ENCODE assay signal across 22 mouse cellular contexts in genomic region chr11:105964691-105965090, GRCm38 (mm10). TPM values are rescaled to one million over a fixed set of nuclear protein-coding genes. Genes with fewer than 3 reads are reported as not detected.
A peak's percentile ranks its signal among the peaks of the same experiment; 100 is the strongest.
DNase-seq lines count a peak whose midpoint lies in the region; TF ChIP-seq lines count a peak whose summit lies in the region.
"Had no signal": no experiment of that assay in that cellular context is flagged by ENCODE, and none has a peak within 500 bp of the region (broad histone marks: within the 10 kb centered on the region; RNA-seq: fewer than 3 reads in every experiment).

No protein-coding gene starts in this region.

- H3K4me1 ChIP-seq in cerebellum, adult 2 months (ENCODE audit: control insufficient read depth, insufficient read depth, low read length): peaks cover 2% of the 10 kb centered on the region; the same call in 1 of the 2 replicates
- no peaks in the 10 kb centered on the region for H3K4me1 ChIP-seq in liver, adult 2 months (ENCODE audit: control insufficient read depth, insufficient read depth, low read length)

- H3K27me3 ChIP-seq in cerebellum, adult 2 months (ENCODE audit: control insufficient read depth, insufficient read depth, low read length): no peaks in the 10 kb centered on the region
- H3K27me3 ChIP-seq in liver, adult 2 months (ENCODE audit: control insufficient read depth, insufficient read depth, low read length): peaks cover 8% of the 10 kb centered on the region

- H3K79me2 ChIP-seq in liver, adult 2 months (ENCODE audit: control insufficient read depth, insufficient read depth, low read length): no peaks in the 10 kb centered on the region

- intact Hi-C loops in gastrocnemius, postnatal 14 days (cut with DNase I; ENCODE audit: low total_unique reads): no loop called here

- no peak overlapping the region for H3K27ac ChIP-seq in cerebellum, adult 2 months (ENCODE audit: insufficient read depth, low read length)
- H3K27ac ChIP-seq in liver, adult 2 months (replicated peaks; ENCODE audit: insufficient read depth, low read depth, low read length): no peak overlapping the region
- H3K27ac ChIP-seq: embryonic facial prominence, embryonic 15.5 days; lung, embryonic 15.5 days; neural tube, embryonic 13.5 days had no signal

- 69% methylated on average over 5 of the region's 5 CpGs for WGBS in cerebellum, adult 2 months
- 79% methylated on average over 5 of the region's 5 CpGs for WGBS in liver, adult 2 months

- H3K4me3 ChIP-seq in cerebellum, adult 2 months (replicated peaks; ENCODE audit: insufficient read depth, low read depth, low read length): no peak overlapping the region
- H3K4me3 ChIP-seq in liver, adult 2 months (ENCODE audit: insufficient read depth, low read depth, low read length): no peak overlapping the region
- H3K4me3 ChIP-seq: embryonic facial prominence, embryonic 15.5 days; lung, embryonic 15.5 days; neural tube, embryonic 13.5 days had no signal

- no peak for TF ChIP-seq POLR2A in cerebellum, adult 2 months (IDR thresholded peaks at IDR 0.05; ENCODE audit: borderline replicate concordance, insufficient read depth, low read length)
- TF ChIP-seq POLR2A in liver, adult 2 months (IDR thresholded peaks at IDR 0.05; ENCODE audit: extremely low read depth, insufficient read depth, low read length): no peak
- TF ChIP-seq POLR2A in brain, embryonic 14.5 days (IDR thresholded peaks at IDR 0.05; ENCODE audit: borderline replicate concordance, extremely low read depth, insufficient read depth, insufficient read length, poor library complexity, severe bottlenecking): no peak

- no peak for DNase-seq in cerebellum, adult 2 months
- DNase-seq in cerebellum, postnatal 25 days: no peak
- no peak for DNase-seq in liver, adult 2 months (ENCODE audit: extremely low read depth, low read depth, low spot score)
- no peak for DNase-seq in liver
- peak; percentile 24 for DNase-seq in 416B (ENCODE audit: low read depth)
- DNase-seq in brain, embryonic 14.5 days (ENCODE audit: low read depth): no peak
- no peak for DNase-seq in gastrocnemius, postnatal 14 days
- no peak for DNase-seq in kidney, adult 18-20 months
- DNase-seq: adrenal gland, postnatal 25 days; kidney, adult 11 months; retina, postnatal 1 day; thymus, adult 18-20 months had no signal

- TF ChIP-seq CTCF in cerebellum, adult 2 months (IDR thresholded peaks at IDR 0.05; ENCODE audit: borderline replicate concordance, insufficient read depth, low read depth, low read length): peak; percentile 27; the same call in 1 of the 2 replicates
- peak; percentile 34 for TF ChIP-seq CTCF in liver, adult 2 months (IDR thresholded peaks at IDR 0.05; ENCODE audit: low read depth, low read length)
- TF ChIP-seq CTCF in brain, embryonic 14.5 days (IDR thresholded peaks at IDR 0.05; ENCODE audit: borderline replicate concordance, extremely low read depth, insufficient read depth, insufficient read length): peak; percentile 21; the same call in 1 of the 2 replicates

- H3K36me3 ChIP-seq in liver, adult 2 months (ENCODE audit: control insufficient read depth, insufficient read depth, low read length): no peaks in the 10 kb centered on the region
- H3K36me3 ChIP-seq: embryonic facial prominence, embryonic 15.5 days; lung, embryonic 15.5 days; neural tube, embryonic 13.5 days had no signal

- no peak overlapping the region for H3K9ac ChIP-seq in liver, adult 2 months (ENCODE audit: low read depth, low read length)
- H3K9ac ChIP-seq: embryonic facial prominence, embryonic 15.5 days; lung, embryonic 15.5 days; neural tube, embryonic 13.5 days had no signal

RNA-seq across cellular contexts. Expression of gene Ace, which starts 3.1 kb away (rescaled TPM):
- 13.6 and 19.7 TPM in 2 replicates for polyA plus RNA-seq in cerebellum, adult 2 months (2012; rRNA removed)
- 0.28 and 0.74 TPM in 2 replicates for total RNA-seq in liver, adult 2 months (2014; rRNA removed)
- polyA plus RNA-seq in liver, adult 2 months (2012; rRNA removed): 0.42 and 0.60 TPM in 2 replicates
- 4.9 and 8.9 TPM in 2 replicates for polyA plus RNA-seq in brain, embryonic 14.5 days (2012; rRNA removed)
- total RNA-seq in gastrocnemius, postnatal 14 days (2021): 10 to 100 TPM; 46.2 to 48.3 TPM

RNA-seq across cellular contexts. Expression of gene Cyb561, which starts 11.6 kb away (rescaled TPM):
- 35.5 and 37.0 TPM in 2 replicates for polyA plus RNA-seq in cerebellum, adult 2 months (2012; rRNA removed)
- total RNA-seq in liver, adult 2 months (2014; rRNA removed): 3.2 and 3.4 TPM in 2 replicates
- polyA plus RNA-seq in liver, adult 2 months (2012; rRNA removed): 2.4 and 3.7 TPM in 2 replicates
- polyA plus RNA-seq in brain, embryonic 14.5 days (2012; rRNA removed): 33.0 and 36.9 TPM in 2 replicates
- 1 to 10 TPM; 6.4 to 8.2 TPM for total RNA-seq in gastrocnemius, postnatal 14 days (2021)

RNA-seq across cellular contexts. Expression of gene Ace3, which starts 29.8 kb away (rescaled TPM):
- not detected in 2 replicates for polyA plus RNA-seq in cerebellum, adult 2 months (2012; rRNA removed)
- total RNA-seq in liver, adult 2 months (2014; rRNA removed): not detected in 2 replicates
- polyA plus RNA-seq in liver, adult 2 months (2012; rRNA removed): not detected in 2 replicates
- polyA plus RNA-seq in brain, embryonic 14.5 days (2012; rRNA removed): not detected in 2 replicates
- total RNA-seq in gastrocnemius, postnatal 14 days (2021): not detected
- total RNA-seq: adrenal gland, postnatal 25 days; heart, adult 8-10 months; heart, postnatal 25 days; left cerebral cortex, postnatal 25 days had no signal
- polyA plus RNA-seq: cortical plate, adult 2 months; embryonic facial prominence, embryonic 15.5 days; forebrain, embryonic 16.5 days; midbrain, embryonic 16.5 days; neural tube, embryonic 13.5 days; spleen, adult 2 months had no signal

RNA-seq across cellular contexts. Expression of gene Kcnh6, which starts 43.2 kb away (rescaled TPM):
- 1.3 and 1.4 TPM in 2 replicates for polyA plus RNA-seq in cerebellum, adult 2 months (2012; rRNA removed)
- total RNA-seq in liver, adult 2 months (2014; rRNA removed): not detected in 2 replicates
- not detected in 2 replicates for polyA plus RNA-seq in liver, adult 2 months (2012; rRNA removed)
- 1.2 and 2.1 TPM in 2 replicates for polyA plus RNA-seq in brain, embryonic 14.5 days (2012; rRNA removed)
- total RNA-seq in gastrocnemius, postnatal 14 days (2021): not detected
- total RNA-seq: heart, adult 8-10 months had no signal
